Mouse (Mus musculus) A20 (cell line): ENCODE measurements around the gene Fam210b.

Experiments used
- DNase-seq: peaks from one replicate; pipeline ENCODE4 v3.0.0-alpha.2; 2011; ENCODE audit warnings: low read depth, low spot score

Fam210b gene

DNA sequence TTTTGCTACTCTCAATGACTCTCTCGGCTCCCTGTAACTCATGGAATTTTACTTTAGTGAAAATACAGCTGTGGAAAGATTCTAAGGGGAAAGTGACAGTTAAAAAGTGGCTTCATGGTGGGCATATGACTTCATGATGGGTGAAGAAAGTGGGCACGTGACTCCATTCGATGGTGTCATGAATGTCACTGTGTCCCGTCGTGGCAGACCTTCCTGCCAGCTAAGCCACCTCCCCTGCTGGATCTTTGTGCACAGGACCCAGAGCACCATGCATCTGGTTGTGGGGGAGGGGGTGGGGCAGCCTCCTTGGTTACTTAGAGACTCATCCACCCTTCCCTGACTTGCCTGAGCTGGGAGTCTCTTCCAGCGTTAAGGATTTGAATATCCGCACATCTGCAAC is 58.9 kb downstream of the Fam210b start:
- no peak for DNase-seq

GRCm38 (mm10) chr2:172405011-172405410 is 59.6 kb downstream of the Fam210b start:
- DNase-seq: no peak
